Mouse (Mus musculus) heart, postnatal 0 days (tissue): ENCODE measurements around the gene Esrrg. TPM values are rescaled to one million over a fixed set of nuclear protein-coding genes. Genes with fewer than 3 reads are reported as not detected.

ENCODE experiments used
- ATAC-seq: fragments of 200-750 bp; cut with Nextera tagmentation; 2 replicates; pipeline ENCODE4 v1.8.0; 2017; ENCODE audit warnings: low read depth, moderate number of reproducible peaks, moderate library complexity; ENCODE audit not compliant: insufficient read depth
- DNase-seq: peaks from one replicate; pipeline ENCODE4 v3.0.0-alpha.2; 2016; ENCODE audit warnings: low spot score
- H3K27ac ChIP-seq: fragments of 300-500 bp; sonication (generic); 2 replicates; pipeline ENCODE4 v1.5.1; 2014; ENCODE audit warnings: low read depth, mild to moderate bottlenecking
- H3K27me3 ChIP-seq: fragments of 300-500 bp; sonication (generic); 2 replicates; pipeline ENCODE4 v1.6.1; 2014; ENCODE audit warnings: low read length, mixed read lengths; ENCODE audit not compliant: control insufficient read depth, insufficient read depth
- H3K36me3 ChIP-seq: fragments of 300-500 bp; sonication (generic); replicated peaks from 2 replicates; pipeline ENCODE4 v1.6.1; 2014; ENCODE audit warnings: low read length, mixed read lengths; ENCODE audit not compliant: control insufficient read depth, insufficient read depth
- H3K4me1 ChIP-seq: fragments of 300-500 bp; sonication (generic); 2 replicates; pipeline ENCODE4 v1.6.1; 2014; ENCODE audit warnings: antibody characterized with exemption; ENCODE audit not compliant: control insufficient read depth, insufficient read depth
- H3K4me2 ChIP-seq: fragments of 300-500 bp; sonication (generic); 2 replicates; pipeline ENCODE4 v1.6.1; 2014; ENCODE audit warnings: low read depth, mild to moderate bottlenecking, low read length, moderate library complexity
- H3K4me3 ChIP-seq: fragments of 300-500 bp; sonication (generic); 2 replicates; pipeline ENCODE4 v1.5.1; 2014; ENCODE audit warnings: low read depth, low read length
- H3K9ac ChIP-seq: fragments of 300-500 bp; sonication (generic); replicated peaks from 2 replicates; pipeline ENCODE4 v1.6.1; 2014; ENCODE audit warnings: low read depth, low read length, mixed read lengths
- H3K9me3 ChIP-seq: fragments of 300-500 bp; sonication (generic); replicated peaks from 2 replicates; pipeline ENCODE4 v1.6.1; 2016; ENCODE audit warnings: low read length; ENCODE audit not compliant: control insufficient read depth
- CTCF ChIP-seq: IDR thresholded peaks from 2 replicates; pipeline ENCODE4 v1.5.1; 2016; ENCODE audit warnings: antibody characterized with exemption, control low read depth, low read depth
- EP300 ChIP-seq: IDR thresholded peaks from 2 replicates; pipeline ENCODE4 v1.6.1; 2016; ENCODE audit warnings: antibody characterized with exemption, low read depth
- WGBS: fragments of 180-500 bp; shearing (Covaris S2); extraction: QIAGEN DNeasy Blood & Tissue Kit; methylation state at CpG from one replicate; pipeline ENCODE4 v1.1.7; 2014; 5-methylcytosine and 5-hydroxymethylcytosine counted together
- polyA plus RNA-seq: library from polyadenylated mRNA; unstranded; fragments of >200 nt; fragmentation: Nextera tagmentation; extraction: Ambion mirVana; gene quantifications from 2 replicates; pipeline ENCODE4 v1.2.1, GENCODE M21; 2015
- total RNA-seq: library from RNA; depleted of rRNA; stranded (reverse); fragments of >200 nt; gene quantifications from 2 replicates; pipeline ENCODE4 v1.2.3, GENCODE M21; 2014; ENCODE audit warnings: low replicate concordance

The Esrrg gene
- total and polyA plus RNA-seq, 2 experiments from 2014 or later, result 11.5 to 16.8 TPM

DNA sequence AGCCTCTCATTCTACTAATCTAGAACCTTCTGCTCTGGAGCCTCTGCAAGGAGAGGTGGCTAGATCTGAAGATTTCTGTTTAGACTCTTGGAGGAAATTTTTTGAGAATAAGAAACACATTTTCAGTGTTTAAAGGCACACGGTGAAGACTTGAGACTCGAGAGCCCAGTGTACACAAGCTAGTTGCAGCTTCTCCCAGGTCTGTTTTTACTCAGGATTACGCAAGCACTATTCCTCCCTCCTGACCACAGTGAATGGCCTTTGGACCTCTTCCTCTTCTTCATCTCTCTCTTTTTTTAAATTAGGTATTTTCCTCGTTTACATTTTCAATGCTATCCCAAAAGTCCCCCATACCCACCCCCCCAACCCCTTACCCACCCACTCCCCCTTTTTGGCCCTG is 122.6 kb downstream of the Esrrg start:
- ATAC-seq (no peak), DNase-seq (no peak)
- no peaks in the 10 kb centered on the region for H3K27me3 ChIP-seq
- no peak overlapping the region for H3K9ac ChIP-seq
- WGBS, result 82% methylated on average over 4 of the region's 4 CpGs
- H3K4me1 ChIP-seq, result no peaks in the 10 kb centered on the region
- TF ChIP-seq CTCF (no peak), EP300 (no peak)
- no peaks in the 10 kb centered on the region for H3K9me3 ChIP-seq
- H3K4me2 ChIP-seq, result no peak overlapping the region
- no peak overlapping the region for H3K27ac ChIP-seq
- no peak overlapping the region for H3K4me3 ChIP-seq
- no peaks in the 10 kb centered on the region for H3K36me3 ChIP-seq

DNA sequence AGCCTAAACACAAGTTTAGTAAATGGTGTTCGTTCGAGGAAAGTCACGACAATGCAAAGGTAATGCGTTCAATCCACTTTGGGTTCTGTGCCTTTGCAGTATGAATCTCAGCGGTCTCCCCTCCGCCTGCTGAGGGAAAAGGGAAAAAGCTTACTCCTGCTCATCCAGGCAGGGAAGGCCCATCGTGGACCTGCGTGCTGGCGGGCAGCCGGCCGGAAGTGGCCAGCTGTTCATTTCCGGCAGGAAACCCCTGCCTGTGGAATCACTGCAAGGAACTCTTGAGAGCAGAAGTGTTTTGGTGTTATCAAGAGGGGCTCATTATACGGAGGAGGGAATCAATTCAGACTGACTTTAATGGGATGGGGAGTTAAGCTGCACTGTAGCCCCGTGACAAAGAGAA is 127.9 kb downstream of the Esrrg start:
- TF ChIP-seq CTCF, result no peak
- no peak for TF ChIP-seq EP300
- Histone ChIP-seq H3K4me2 (no peak overlapping the region), H3K36me3 (no peaks in the 10 kb centered on the region), H3K4me1 (peaks cover 9% of the 10 kb centered on the region), H3K9me3 (no peaks in the 10 kb centered on the region), H3K9ac (no peak overlapping the region), H3K4me3 (no peak overlapping the region), H3K27ac (no peak overlapping the region), H3K27me3 (no peaks in the 10 kb centered on the region)
- 54% methylated on average over 14 of the region's 14 CpGs for WGBS
- no peak for DNase-seq
- ATAC-seq, result no peak

DNA sequence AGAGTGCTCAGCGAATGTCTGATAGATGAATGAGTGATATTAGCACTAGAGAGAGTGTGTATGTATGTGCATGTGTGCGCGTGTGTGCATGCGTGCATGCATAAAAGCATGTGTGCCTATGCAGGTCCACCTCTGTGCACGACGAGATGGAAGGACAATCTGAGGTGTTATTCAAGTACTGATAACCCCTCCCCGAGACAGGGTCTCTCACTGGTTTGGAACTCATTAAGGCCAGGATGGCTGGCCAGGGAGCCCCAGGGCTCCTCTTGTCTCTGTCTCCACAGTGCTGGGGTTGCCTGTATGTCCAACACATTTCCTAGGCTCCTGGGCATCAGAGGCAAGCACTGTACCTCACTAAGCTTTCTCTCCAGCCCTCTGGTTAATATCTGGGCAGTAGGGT is 128.7 kb downstream of the Esrrg start:
- no peak overlapping the region for H3K9ac ChIP-seq
- no peaks in the 10 kb centered on the region for H3K9me3 ChIP-seq
- no peak overlapping the region for H3K4me3 ChIP-seq
- TF ChIP-seq CTCF, result no peak
- TF ChIP-seq EP300, result no peak
- ATAC-seq (no peak), DNase-seq (no peak)
- no peaks in the 10 kb centered on the region for H3K27me3 ChIP-seq
- no peak overlapping the region for H3K27ac ChIP-seq
- H3K4me2 ChIP-seq, result no peak overlapping the region
- H3K36me3 ChIP-seq, result no peaks in the 10 kb centered on the region
- 47% methylated on average over 7 of the region's 7 CpGs for WGBS
- H3K4me1 ChIP-seq, result peaks cover 9% of the 10 kb centered on the region

DNA sequence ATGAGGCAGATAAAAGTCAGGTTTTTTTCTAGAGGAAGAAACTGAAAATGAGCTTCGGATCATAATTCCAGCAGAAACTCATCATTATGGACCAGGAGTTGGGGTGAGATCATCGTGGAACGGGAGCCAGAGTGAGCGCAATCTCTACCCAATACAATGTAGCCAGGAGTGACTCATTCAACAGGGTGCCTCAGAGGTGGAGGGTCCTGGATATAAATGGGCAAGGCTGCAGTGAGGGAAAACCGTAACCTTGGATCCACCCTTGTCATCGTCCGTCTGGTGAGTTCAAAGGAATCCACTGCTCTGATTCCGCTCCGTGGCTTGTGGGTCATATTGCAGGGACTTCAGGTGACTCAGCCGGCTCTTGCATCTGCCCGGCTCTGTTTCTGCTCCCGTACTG is 131.9 kb downstream of the Esrrg start:
- Histone ChIP-seq H3K9me3 (no peaks in the 10 kb centered on the region), H3K36me3 (no peaks in the 10 kb centered on the region), H3K4me2 (peak overlapping the region; percentile 1; the same call in 1 of the 2 replicates), H3K27me3 (no peaks in the 10 kb centered on the region), H3K4me3 (no peak overlapping the region), H3K4me1 (peaks cover 9% of the 10 kb centered on the region), H3K9ac (no peak overlapping the region), H3K27ac (no peak overlapping the region)
- peak; percentile 40 for DNase-seq
- no peak for TF ChIP-seq EP300
- no peak for TF ChIP-seq CTCF
- ATAC-seq, result 0 out of 2 replicates have a peak, but pooled peaks have one; percentile 24
- 37% methylated on average over 12 of the region's 12 CpGs for WGBS

DNA sequence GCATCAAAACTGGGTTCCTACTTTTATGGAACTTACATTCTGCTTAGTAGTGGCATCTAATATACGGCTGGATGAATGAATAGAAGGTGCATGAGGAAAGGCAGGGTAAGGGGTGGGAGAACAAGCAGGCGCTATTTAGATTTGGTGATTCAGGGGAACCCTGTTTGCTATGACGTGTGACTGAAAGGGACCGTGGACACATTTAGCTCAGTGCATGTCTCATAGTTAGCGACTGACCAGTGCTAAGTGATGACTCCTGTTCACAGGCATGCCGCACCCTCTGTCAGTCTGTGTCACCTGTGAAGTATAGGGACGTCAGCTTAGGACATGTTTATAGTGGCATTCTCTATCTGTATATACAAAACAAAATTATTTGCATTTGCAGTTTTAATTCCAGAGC is 132.7 kb downstream of the Esrrg start:
- H3K27me3 ChIP-seq, result no peaks in the 10 kb centered on the region
- H3K36me3 ChIP-seq, result no peaks in the 10 kb centered on the region
- H3K27ac ChIP-seq, result no peak overlapping the region
- peaks cover 9% of the 10 kb centered on the region for H3K4me1 ChIP-seq
- H3K4me3 ChIP-seq, result no peak overlapping the region
- no peak overlapping the region for H3K4me2 ChIP-seq
- H3K9ac ChIP-seq, result no peak overlapping the region
- TF ChIP-seq EP300 (no peak), CTCF (no peak)
- DNase-seq (no peak), ATAC-seq (no peak)
- no peaks in the 10 kb centered on the region; the same call in 1 of the 2 replicates for H3K9me3 ChIP-seq
- WGBS, result 57% methylated on average over 7 of the region's 7 CpGs

DNA sequence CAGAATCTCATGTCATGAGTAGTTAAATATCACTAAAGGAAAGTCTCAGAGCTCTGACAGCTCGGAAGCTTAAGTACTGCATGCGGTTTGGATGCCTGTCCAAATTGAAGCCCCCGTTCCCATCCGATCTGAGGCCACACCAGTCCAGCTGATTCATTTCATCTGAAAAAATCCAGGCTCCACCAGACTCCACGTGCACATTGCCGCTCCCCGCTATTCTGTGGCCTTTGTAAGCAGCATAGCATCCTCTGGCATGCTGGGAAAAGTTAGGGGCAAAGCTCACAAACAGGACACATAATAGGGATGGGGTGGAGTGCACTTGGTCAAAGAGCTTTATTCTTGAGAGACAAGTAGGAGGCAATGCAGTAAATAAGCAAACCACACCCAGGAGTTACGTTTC is 133.5 kb downstream of the Esrrg start:
- ATAC-seq, result no peak
- Histone ChIP-seq H3K9ac (no peak overlapping the region), H3K4me2 (no peak overlapping the region), H3K4me1 (peaks cover 5% of the 10 kb centered on the region), H3K27me3 (no peaks in the 10 kb centered on the region), H3K4me3 (no peak overlapping the region), H3K9me3 (no peaks in the 10 kb centered on the region; the same call in 1 of the 2 replicates), H3K36me3 (no peaks in the 10 kb centered on the region), H3K27ac (no peak overlapping the region)
- no peak for DNase-seq
- 79% methylated on average over 8 of the region's 8 CpGs for WGBS
- TF ChIP-seq EP300 (no peak), CTCF (no peak)
